Mouse (Mus musculus): ENCODE data around the gene Eef1akmt2. TPM values are rescaled to one million over a fixed set of nuclear protein-coding genes. Genes with fewer than 3 reads are reported as not detected.

Gene Eef1akmt2
- polyA plus RNA-seq, 1 experiment from 2014 or later: 93.0 TPM

DNA sequence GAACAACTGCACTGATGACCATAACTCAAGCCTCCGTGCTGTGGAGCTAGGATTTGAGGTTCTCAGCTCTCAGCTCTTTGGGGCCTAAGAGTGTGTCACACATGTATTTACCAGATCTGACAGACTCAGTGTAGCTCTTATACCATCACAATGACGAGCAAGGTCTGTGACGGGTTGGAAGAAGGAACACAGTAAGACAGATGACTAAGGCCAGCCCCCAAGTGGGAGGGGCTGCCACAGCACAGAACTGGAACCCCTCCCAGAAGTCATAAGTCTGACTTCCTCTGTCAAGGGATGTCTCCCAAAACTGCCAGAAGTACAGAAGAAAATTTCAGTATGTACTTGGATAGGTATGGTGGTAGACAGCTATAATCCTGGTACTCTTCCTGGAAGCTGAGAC is 48.5 kb downstream of the Eef1akmt2 start:
- DNase-seq (ENCODE audit: low spot score) (no peak), ATAC-seq (ENCODE audit: low FRiP score) (no peak)
- Histone ChIP-seq H3K4me1 (replicated peaks; ENCODE audit: control insufficient read depth, insufficient read depth, low read length) (peaks cover 8% of the 10 kb centered on the region), H3K4me3 (ENCODE audit: low read depth, low read length) (no peak overlapping the region), H3K4me2 (replicated peaks; ENCODE audit: low read depth, low read length) (no peak overlapping the region), H3K27me3 (ENCODE audit: control insufficient read depth, insufficient read depth, low read length) (no peaks in the 10 kb centered on the region), H3K9me3 (ENCODE audit: control insufficient read depth, low read length) (no peaks in the 10 kb centered on the region), H3K9ac (ENCODE audit: low read depth, low read length) (no peak overlapping the region), H3K27ac (ENCODE audit: low read depth, low read length) (no peak overlapping the region), H3K36me3 (ENCODE audit: control insufficient read depth, insufficient read depth, low read length) (no peaks in the 10 kb centered on the region)
- WGBS: 76% methylated on average over 3 of the region's 3 CpGs

DNA sequence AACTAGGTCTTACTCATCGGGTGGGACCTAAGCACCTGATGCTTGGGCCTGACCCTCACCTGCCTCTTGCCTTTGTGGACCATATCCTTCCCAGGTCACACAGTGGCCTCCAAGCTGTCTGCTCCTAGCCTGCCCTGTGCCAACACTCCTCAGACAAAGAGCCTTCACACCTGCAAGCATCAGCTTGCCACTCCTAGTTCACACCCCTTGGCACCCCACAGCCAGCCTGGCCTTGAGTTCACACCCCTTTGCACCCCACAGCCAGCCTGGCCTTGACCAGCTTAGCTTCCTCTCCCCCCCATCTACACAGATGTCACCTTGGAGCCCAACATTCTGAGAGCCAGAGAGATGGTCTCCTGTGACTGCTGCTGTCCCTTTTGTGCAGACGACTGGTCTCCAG is 49.1 kb downstream of the Eef1akmt2 start:
- Histone ChIP-seq H3K4me2 (replicated peaks; ENCODE audit: low read depth, low read length) (no peak overlapping the region), H3K27me3 (ENCODE audit: control insufficient read depth, insufficient read depth, low read length) (no peaks in the 10 kb centered on the region), H3K4me3 (ENCODE audit: low read depth, low read length) (no peak overlapping the region), H3K36me3 (ENCODE audit: control insufficient read depth, insufficient read depth, low read length) (no peaks in the 10 kb centered on the region), H3K9me3 (ENCODE audit: control insufficient read depth, low read length) (no peaks in the 10 kb centered on the region), H3K4me1 (replicated peaks; ENCODE audit: control insufficient read depth, insufficient read depth, low read length) (peaks cover 5% of the 10 kb centered on the region), H3K27ac (ENCODE audit: low read depth, low read length) (no peak overlapping the region), H3K9ac (ENCODE audit: low read depth, low read length) (no peak overlapping the region)
- WGBS: 73% methylated on average over 2 of the region's 2 CpGs
- DNase-seq (ENCODE audit: low spot score) (no peak), ATAC-seq (ENCODE audit: low FRiP score) (no peak)

DNA sequence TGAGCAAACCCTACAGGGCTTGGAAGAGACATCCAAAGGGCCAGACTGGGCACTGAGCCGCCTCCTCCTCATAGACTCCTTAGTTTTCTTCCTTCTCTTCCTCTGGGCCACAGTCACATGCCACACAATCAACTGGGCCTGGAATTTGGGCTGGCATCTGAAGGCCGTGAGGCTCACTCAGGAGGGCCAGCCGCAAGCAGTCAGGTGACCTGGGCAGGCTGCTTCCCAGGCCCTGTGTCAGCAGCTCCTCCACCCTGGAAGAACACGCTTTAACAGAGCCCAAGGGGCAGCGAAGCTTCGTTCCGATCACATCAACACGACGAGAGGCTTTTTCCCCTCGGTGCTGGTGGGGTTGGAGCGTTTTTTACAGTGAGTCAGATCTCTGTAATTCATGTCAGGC is 49.8 kb downstream of the Eef1akmt2 start:
- ATAC-seq (ENCODE audit: low FRiP score): no peak
- Histone ChIP-seq H3K36me3 (ENCODE audit: control insufficient read depth, insufficient read depth, low read length) (no peaks in the 10 kb centered on the region), H3K9ac (ENCODE audit: low read depth, low read length) (no peak overlapping the region), H3K4me2 (replicated peaks; ENCODE audit: low read depth, low read length) (no peak overlapping the region), H3K27me3 (ENCODE audit: control insufficient read depth, insufficient read depth, low read length) (no peaks in the 10 kb centered on the region), H3K27ac (ENCODE audit: low read depth, low read length) (no peak overlapping the region), H3K4me3 (ENCODE audit: low read depth, low read length) (no peak overlapping the region), H3K9me3 (ENCODE audit: control insufficient read depth, low read length) (no peaks in the 10 kb centered on the region), H3K4me1 (replicated peaks; ENCODE audit: control insufficient read depth, insufficient read depth, low read length) (peaks cover 4% of the 10 kb centered on the region)
- no peak for DNase-seq (ENCODE audit: low spot score)
- 85% methylated on average over 11 of the region's 11 CpGs for WGBS

DNA sequence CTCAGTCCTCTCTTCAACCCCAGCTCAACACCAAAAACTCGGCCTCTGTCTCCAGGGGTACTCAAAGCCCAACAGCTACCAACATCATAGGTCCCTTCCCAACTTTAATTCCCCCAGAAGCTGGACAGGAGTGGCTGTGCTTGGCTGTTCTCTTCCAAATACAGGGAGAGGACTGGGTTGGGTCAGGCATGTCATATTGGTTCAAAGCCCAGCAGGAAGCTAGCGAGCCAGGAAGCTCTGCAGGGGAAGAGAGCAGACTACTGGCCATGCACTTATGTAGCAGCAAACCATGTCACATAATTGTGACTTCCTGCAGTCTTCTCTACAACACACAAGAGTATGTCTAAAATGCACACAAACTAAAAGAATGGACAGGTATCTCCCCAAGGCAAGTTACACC is 50.4 kb downstream of the Eef1akmt2 start:
- DNase-seq (ENCODE audit: low spot score) (no peak), ATAC-seq (ENCODE audit: low FRiP score) (no peak)
- WGBS: 80% methylated on average over 2 of the region's 2 CpGs
- H3K4me1 ChIP-seq (replicated peaks; ENCODE audit: control insufficient read depth, insufficient read depth, low read length): no peaks in the 10 kb centered on the region; the same call in 1 of the 2 replicates
- H3K4me3 ChIP-seq (ENCODE audit: low read depth, low read length): no peak overlapping the region
- no peak overlapping the region for H3K9ac ChIP-seq (ENCODE audit: low read depth, low read length)
- H3K27ac ChIP-seq (ENCODE audit: low read depth, low read length): no peak overlapping the region
- no peaks in the 10 kb centered on the region for H3K36me3 ChIP-seq (ENCODE audit: control insufficient read depth, insufficient read depth, low read length)
- no peak overlapping the region for H3K4me2 ChIP-seq (replicated peaks; ENCODE audit: low read depth, low read length)
- H3K27me3 ChIP-seq (ENCODE audit: control insufficient read depth, insufficient read depth, low read length): no peaks in the 10 kb centered on the region
- no peaks in the 10 kb centered on the region for H3K9me3 ChIP-seq (ENCODE audit: control insufficient read depth, low read length)

DNA sequence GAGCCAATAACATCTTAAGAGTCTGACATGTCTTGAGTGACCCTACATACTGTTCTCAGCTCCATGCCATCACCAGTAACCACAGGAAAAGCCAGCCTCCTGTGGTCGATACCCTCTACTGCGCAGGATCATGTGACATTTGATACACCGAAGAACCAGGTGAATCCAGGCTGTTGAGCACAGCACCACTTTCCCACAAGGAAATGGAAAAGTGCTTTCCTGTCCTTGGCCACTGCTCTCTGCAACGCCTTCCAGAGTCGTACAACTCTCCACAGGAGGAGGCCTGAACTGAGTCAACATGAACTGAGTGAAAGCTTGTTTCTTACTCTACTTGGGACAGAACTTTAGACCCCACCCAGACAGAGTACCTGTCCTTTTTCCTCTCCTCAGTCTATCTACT is 51.0 kb downstream of the Eef1akmt2 start:
- whole genome bisulfite sequencing: 83% methylated on average over 5 of the region's 5 CpGs
- H3K4me1 ChIP-seq (replicated peaks; ENCODE audit: control insufficient read depth, insufficient read depth, low read length): no peaks in the 10 kb centered on the region
- H3K4me3 ChIP-seq (ENCODE audit: low read depth, low read length): no peak overlapping the region
- no peak for ATAC-seq (ENCODE audit: low FRiP score)
- H3K4me2 ChIP-seq (replicated peaks; ENCODE audit: low read depth, low read length): no peak overlapping the region
- DNase-seq (ENCODE audit: low spot score): no peak
- H3K9me3 ChIP-seq (ENCODE audit: control insufficient read depth, low read length): no peaks in the 10 kb centered on the region
- no peak overlapping the region for H3K27ac ChIP-seq (ENCODE audit: low read depth, low read length)
- no peak overlapping the region for H3K9ac ChIP-seq (ENCODE audit: low read depth, low read length)
- no peaks in the 10 kb centered on the region for H3K36me3 ChIP-seq (ENCODE audit: control insufficient read depth, insufficient read depth, low read length)
- no peaks in the 10 kb centered on the region for H3K27me3 ChIP-seq (ENCODE audit: control insufficient read depth, insufficient read depth, low read length)

DNA sequence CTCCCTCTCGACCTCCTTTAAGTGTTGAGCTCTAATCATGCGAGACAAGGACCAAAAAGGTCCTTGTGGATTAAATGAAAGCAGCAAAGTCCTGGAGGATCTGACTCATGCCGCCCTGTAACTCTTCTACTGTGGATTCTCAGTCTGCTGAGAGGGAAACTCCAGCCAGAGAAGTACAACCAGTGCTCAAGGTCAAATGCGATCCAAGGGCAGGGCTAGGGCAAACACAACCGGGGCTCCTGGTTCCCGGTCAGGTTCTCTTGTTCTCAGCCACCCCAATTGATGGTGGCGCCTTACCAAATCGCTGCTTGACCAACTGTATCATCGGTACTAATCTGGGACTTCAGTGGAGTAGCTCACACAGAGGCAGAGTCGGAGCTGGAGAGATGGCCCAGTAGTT is 51.6 kb downstream of the Eef1akmt2 start:
- 90% methylated on average over 10 of the region's 10 CpGs for WGBS
- Histone ChIP-seq H3K4me3 (ENCODE audit: low read depth, low read length) (no peak overlapping the region), H3K27ac (ENCODE audit: low read depth, low read length) (no peak overlapping the region), H3K9ac (ENCODE audit: low read depth, low read length) (no peak overlapping the region), H3K4me1 (replicated peaks; ENCODE audit: control insufficient read depth, insufficient read depth, low read length) (no peaks in the 10 kb centered on the region), H3K9me3 (ENCODE audit: control insufficient read depth, low read length) (no peaks in the 10 kb centered on the region), H3K4me2 (replicated peaks; ENCODE audit: low read depth, low read length) (no peak overlapping the region), H3K36me3 (ENCODE audit: control insufficient read depth, insufficient read depth, low read length) (no peaks in the 10 kb centered on the region), H3K27me3 (ENCODE audit: control insufficient read depth, insufficient read depth, low read length) (no peaks in the 10 kb centered on the region)
- DNase-seq (ENCODE audit: low spot score) (no peak), ATAC-seq (ENCODE audit: low FRiP score) (no peak)

DNA sequence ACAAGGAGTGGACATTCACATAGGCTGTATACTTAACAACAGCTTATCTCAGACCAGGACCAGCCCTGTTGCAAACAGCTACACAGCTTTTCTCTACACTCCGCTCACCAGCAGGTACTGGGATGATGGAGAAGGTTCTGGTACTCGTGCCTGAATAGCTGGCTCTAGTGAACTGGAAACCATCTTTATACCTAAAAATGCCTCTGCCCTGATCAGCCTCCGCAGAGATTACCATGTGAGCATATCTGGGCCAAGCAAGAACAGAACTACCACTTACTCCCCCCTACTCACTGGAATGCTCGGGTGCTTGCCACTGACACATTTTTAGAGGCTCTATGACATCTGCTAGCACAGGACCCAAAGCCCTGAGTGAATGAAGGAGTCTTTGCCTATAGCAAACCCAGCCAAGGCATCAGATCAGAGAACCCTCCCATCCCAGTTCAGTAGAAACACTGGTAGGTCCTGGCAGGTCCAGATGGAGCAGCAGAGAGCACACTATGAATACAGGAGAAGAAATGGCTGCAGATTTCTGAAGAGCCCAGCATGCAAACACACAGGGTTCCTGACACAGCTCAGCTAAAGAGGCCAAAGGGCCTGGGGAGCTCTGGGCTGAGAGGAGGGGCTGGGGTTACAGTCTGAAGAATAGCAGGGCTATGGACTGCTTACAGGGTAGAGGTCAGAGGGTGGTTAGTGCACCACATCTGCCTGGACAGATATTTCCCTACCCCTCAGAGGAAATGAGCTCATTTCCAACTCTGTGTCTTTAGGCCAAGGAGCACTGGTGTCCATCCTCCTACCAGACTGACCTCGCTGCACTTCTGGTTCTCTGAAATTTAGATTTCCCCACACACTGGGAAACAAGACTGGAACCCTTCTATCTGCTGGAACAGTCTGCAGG is 53.1 kb downstream of the Eef1akmt2 start:
- H3K9me3 ChIP-seq (ENCODE audit: control insufficient read depth, low read length): no peaks in the 10 kb centered on the region
- no peak overlapping the region for H3K27ac ChIP-seq (ENCODE audit: low read depth, low read length)
- H3K36me3 ChIP-seq (ENCODE audit: control insufficient read depth, insufficient read depth, low read length): no peaks in the 10 kb centered on the region
- DNase-seq (ENCODE audit: low spot score) (no peak), ATAC-seq (ENCODE audit: low FRiP score) (no peak)
- no peak overlapping the region for H3K4me2 ChIP-seq (replicated peaks; ENCODE audit: low read depth, low read length)
- no peak overlapping the region for H3K9ac ChIP-seq (ENCODE audit: low read depth, low read length)
- no peaks in the 10 kb centered on the region for H3K4me1 ChIP-seq (replicated peaks; ENCODE audit: control insufficient read depth, insufficient read depth, low read length)
- 84% methylated on average over 5 of the region's 5 CpGs for WGBS
- no peaks in the 10 kb centered on the region for H3K27me3 ChIP-seq (ENCODE audit: control insufficient read depth, insufficient read depth, low read length)
- no peak overlapping the region for H3K4me3 ChIP-seq (ENCODE audit: low read depth, low read length)

DNA sequence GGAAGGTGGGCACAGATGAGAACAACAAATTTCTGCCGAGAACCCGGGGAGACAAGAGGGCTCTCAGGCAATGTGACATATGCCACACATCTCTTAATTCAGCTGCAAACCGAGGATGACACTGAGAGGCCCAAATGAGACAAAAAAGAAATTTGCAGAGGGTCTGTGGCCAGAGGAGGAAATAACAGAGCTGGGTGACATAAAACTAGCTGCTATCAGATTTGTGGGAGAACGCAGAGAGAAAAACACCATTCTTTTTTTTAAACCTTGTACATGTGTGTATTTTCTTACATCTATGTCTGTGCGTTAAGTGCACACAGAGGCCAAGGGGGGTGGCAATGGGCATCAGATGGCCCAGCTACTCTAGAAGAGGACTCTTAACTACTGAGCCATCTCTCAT is 57.3 kb downstream of the Eef1akmt2 start:
- Histone ChIP-seq H3K9me3 (ENCODE audit: control insufficient read depth, low read length) (no peaks in the 10 kb centered on the region), H3K4me2 (replicated peaks; ENCODE audit: low read depth, low read length) (no peak overlapping the region), H3K4me3 (ENCODE audit: low read depth, low read length) (no peak overlapping the region), H3K9ac (ENCODE audit: low read depth, low read length) (no peak overlapping the region), H3K36me3 (ENCODE audit: control insufficient read depth, insufficient read depth, low read length) (no peaks in the 10 kb centered on the region), H3K4me1 (replicated peaks; ENCODE audit: control insufficient read depth, insufficient read depth, low read length) (no peaks in the 10 kb centered on the region; the same call in 1 of the 2 replicates), H3K27ac (ENCODE audit: low read depth, low read length) (no peak overlapping the region), H3K27me3 (ENCODE audit: control insufficient read depth, insufficient read depth, low read length) (no peaks in the 10 kb centered on the region)
- WGBS: 94% methylated on average over 5 of the region's 5 CpGs
- DNase-seq (ENCODE audit: low spot score) (no peak), ATAC-seq (ENCODE audit: low FRiP score) (no peak)

DNA sequence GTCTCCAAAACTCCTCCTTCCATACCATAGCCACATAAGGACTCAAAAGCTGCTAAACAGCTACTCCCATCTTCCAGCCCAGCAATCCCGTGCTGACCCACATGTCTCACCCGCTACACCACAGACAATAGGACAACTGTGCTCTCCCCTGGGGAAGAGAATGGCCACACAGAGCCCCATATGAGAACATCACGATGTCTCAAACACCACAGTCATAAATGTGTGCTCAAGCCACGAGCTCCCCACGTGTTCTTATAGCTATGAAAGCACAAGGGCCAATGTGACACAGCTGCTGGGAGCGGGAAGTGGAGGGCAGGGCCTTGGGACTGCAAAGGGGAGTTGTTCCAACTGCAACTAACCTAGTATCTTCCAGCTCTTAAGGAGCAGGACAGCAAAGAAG is 59.0 kb downstream of the Eef1akmt2 start:
- no peak for ATAC-seq (ENCODE audit: low FRiP score)
- Histone ChIP-seq H3K4me2 (replicated peaks; ENCODE audit: low read depth, low read length) (no peak overlapping the region), H3K9ac (ENCODE audit: low read depth, low read length) (no peak overlapping the region), H3K27ac (ENCODE audit: low read depth, low read length) (no peak overlapping the region), H3K36me3 (ENCODE audit: control insufficient read depth, insufficient read depth, low read length) (no peaks in the 10 kb centered on the region; the same call in 1 of the 2 replicates), H3K27me3 (ENCODE audit: control insufficient read depth, insufficient read depth, low read length) (no peaks in the 10 kb centered on the region), H3K9me3 (ENCODE audit: control insufficient read depth, low read length) (no peaks in the 10 kb centered on the region), H3K4me3 (ENCODE audit: low read depth, low read length) (no peak overlapping the region), H3K4me1 (replicated peaks; ENCODE audit: control insufficient read depth, insufficient read depth, low read length) (no peaks in the 10 kb centered on the region; the same call in 1 of the 2 replicates)
- 78% methylated on average over 6 of the region's 6 CpGs for WGBS
- no peak for DNase-seq (ENCODE audit: low spot score)
